Mouse (Mus musculus) macrophage (primary cell): ENCODE measurements around the gene Cyp8b1. TPM values are rescaled to one million over a fixed set of nuclear protein-coding genes. Genes with fewer than 3 reads are reported as not detected.

Experiments used
- H3K27ac ChIP-seq: fragments of 350-480 bp; formaldehyde crosslinking; 2 replicates; pipeline ENCODE4 v1.9.0; 2021
- H3K36me3 ChIP-seq: fragments of 350-480 bp; formaldehyde crosslinking; 2 replicates; pipeline ENCODE4 v1.9.0; 2021; ENCODE audit errors: inconsistent target
- H3K4me3 ChIP-seq: fragments of 350-480 bp; formaldehyde crosslinking; 2 replicates; pipeline ENCODE4 v1.9.0; 2021; ENCODE audit errors: inconsistent target
- H3K79me2 ChIP-seq: fragments of 350-480 bp; formaldehyde crosslinking; 2 replicates; pipeline ENCODE4 v1.9.0; 2021; ENCODE audit errors: inconsistent target
- WGBS: methylation state at CpG from one replicate; pipeline ENCODE4 v1.1.7; 2026; ENCODE audit warnings: inconsistent platforms; ENCODE audit not compliant: missing documents; 5-methylcytosine and 5-hydroxymethylcytosine counted together
- polyA plus RNA-seq: library from polyadenylated mRNA; stranded (reverse); fragments of 250-400 nt; gene quantifications from 3 replicates; pipeline ENCODE4 v1.2.4, GENCODE M21; 2018; ENCODE audit warnings: inconsistent platforms

The Cyp8b1 gene
- polyA plus RNA-seq, 1 experiment from 2014 or later, result not detected

DNA sequence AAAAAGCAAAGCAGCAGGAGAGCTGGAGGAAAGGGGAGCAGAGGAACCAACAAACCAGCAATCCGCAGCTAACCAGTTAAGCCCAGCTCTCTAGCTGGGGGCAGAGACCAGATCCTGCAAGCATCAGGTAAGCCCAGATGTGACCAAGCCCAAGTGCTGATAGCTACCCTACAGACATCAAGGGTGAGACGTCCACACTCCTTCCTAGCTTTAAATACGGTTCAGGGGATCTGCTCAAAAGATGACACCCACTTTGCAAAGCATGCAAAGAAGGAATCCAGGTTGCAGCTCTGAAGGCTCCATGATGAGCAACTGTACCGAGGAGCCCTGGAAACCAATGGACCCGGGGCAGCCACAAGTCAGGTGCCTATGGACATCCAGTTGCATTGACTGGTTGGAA is 9.6 kb downstream of the Cyp8b1 start:
- Histone ChIP-seq H3K79me2 (no peaks in the 10 kb centered on the region), H3K36me3 (no peaks in the 10 kb centered on the region), H3K4me3 (no peak overlapping the region), H3K27ac (no peak overlapping the region)
- 96% methylated on average over 5 of the region's 5 CpGs for WGBS

DNA sequence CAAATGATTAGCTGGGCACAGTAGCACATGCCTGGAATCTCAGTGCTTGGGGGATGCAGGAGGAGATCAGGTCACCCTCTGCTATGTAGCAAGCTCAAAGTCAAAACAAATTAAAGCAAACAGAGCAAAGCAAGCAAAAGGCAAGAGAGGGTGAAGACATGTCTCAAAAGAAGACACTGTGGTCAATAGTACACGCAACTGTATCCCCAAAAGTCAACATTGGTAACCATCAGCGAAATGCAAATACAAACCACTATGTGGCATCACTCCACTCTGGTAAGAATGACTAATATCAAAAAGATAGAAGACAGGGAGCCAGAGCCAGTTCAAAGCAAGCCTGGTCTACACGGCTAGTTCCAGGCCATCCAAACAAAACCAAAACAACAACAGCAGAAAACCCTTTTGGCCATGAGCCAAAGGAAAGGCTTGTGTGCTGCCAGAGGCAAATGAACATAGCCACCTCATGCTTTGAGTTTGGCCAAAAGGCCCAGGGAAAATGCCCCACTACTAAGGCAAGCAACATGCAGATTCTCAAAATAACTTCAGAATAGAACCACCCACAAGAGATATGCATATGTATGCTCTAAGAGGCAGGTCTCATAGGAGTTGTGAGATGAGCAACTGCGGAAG is 10.4 kb downstream of the Cyp8b1 start:
- Histone ChIP-seq H3K27ac (no peak overlapping the region), H3K36me3 (no peaks in the 10 kb centered on the region)

DNA sequence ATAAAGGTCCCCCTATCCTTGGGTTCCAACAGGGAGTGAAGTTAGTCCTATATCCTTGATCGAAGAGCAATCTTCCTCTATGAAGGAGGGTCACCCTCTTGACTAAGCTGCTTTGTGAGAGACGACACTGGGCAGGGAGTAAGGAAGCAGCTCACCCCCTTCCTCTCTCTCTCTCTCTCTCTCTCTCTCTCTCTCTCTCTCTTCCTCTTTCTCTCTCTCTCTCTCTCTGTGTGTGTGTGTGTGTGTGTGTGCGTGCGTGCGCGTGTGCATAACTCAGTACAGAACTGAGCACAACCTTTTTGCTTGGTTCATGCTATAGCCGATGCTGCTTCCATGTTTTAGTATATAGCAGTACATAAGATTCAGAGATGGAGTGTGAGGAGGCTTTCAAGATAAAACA is 11.2 kb downstream of the Cyp8b1 start:
- WGBS, result 65% methylated on average over 7 of the region's 7 CpGs
- no peaks in the 10 kb centered on the region for H3K79me2 ChIP-seq
- no peaks in the 10 kb centered on the region for H3K36me3 ChIP-seq
- no peak overlapping the region for H3K27ac ChIP-seq
- H3K4me3 ChIP-seq, result no peak overlapping the region

More for the DNA sequence above, 10.4 kb downstream of the Cyp8b1 start:
- WGBS, result 91% methylated on average over 4 of the region's 4 CpGs
- H3K79me2 ChIP-seq, result no peaks in the 10 kb centered on the region
- H3K4me3 ChIP-seq, result no peak overlapping the region

DNA sequence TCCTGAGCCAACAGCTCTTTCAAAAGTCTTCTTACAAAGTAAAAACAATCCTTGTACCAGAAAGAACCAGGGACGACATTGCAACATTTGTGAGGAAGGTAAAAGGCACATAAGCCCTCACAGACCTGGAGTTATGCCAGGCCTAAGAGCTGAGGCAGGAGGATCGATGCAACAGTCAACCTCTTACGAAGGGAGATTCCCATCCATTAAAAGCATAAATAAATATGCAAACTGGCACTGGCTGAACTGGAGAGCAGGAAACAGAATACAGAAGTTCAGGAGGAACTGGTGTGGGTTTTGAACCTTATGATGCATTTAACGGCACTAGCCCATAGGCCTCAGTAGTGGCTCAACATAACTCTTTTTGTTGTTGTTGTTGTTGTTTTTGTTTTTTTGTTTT is 11.8 kb downstream of the Cyp8b1 start:
- H3K36me3 ChIP-seq, result no peaks in the 10 kb centered on the region
- 6% methylated on average over 4 of the region's 4 CpGs for WGBS
- no peak overlapping the region for H3K27ac ChIP-seq
- H3K4me3 ChIP-seq, result no peak overlapping the region
- no peaks in the 10 kb centered on the region for H3K79me2 ChIP-seq

DNA sequence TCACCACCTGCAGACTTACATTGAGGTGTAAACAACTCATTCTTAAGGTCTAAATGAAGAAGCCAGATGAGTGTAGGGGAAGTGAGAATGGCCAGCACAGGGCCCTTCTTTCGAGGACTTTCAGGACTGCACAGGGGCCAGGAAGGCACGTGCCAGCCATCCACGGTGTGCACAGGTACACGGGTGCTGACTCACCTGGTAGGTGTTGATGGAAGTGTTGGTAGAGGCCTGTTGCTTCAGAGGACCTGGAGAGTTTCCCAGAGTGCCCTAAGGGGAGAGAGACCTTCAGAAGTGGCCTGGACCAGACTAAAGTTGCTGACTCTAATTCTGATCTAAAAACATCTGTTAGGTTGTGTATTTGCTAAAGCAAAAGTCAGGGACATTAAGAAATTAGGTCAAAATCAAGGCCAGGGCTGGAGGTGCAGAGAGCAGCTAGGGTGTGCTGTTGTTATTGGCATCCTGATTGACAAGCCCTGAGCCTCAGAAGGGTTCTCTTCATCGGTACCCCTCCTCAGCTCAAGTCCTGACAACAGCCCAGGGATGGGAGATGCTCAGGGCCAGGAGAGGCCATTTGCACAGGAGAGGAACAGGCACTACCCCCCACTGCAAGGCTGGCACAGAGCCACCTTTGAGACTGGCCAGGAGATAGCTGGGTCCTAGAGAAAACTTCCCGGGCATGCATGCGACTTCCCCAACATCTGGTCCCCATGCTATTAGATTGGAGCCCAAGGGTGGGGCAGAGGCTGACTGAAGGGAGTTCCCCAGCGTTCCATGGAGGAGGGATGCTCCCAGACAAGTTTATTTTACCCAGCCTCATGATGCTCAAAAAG is 12.4 kb downstream of the Cyp8b1 start:
- Histone ChIP-seq H3K79me2 (no peaks in the 10 kb centered on the region), H3K27ac (no peak overlapping the region), H3K4me3 (no peak overlapping the region), H3K36me3 (no peaks in the 10 kb centered on the region)
- WGBS, result 63% methylated on average over 8 of the region's 8 CpGs

DNA sequence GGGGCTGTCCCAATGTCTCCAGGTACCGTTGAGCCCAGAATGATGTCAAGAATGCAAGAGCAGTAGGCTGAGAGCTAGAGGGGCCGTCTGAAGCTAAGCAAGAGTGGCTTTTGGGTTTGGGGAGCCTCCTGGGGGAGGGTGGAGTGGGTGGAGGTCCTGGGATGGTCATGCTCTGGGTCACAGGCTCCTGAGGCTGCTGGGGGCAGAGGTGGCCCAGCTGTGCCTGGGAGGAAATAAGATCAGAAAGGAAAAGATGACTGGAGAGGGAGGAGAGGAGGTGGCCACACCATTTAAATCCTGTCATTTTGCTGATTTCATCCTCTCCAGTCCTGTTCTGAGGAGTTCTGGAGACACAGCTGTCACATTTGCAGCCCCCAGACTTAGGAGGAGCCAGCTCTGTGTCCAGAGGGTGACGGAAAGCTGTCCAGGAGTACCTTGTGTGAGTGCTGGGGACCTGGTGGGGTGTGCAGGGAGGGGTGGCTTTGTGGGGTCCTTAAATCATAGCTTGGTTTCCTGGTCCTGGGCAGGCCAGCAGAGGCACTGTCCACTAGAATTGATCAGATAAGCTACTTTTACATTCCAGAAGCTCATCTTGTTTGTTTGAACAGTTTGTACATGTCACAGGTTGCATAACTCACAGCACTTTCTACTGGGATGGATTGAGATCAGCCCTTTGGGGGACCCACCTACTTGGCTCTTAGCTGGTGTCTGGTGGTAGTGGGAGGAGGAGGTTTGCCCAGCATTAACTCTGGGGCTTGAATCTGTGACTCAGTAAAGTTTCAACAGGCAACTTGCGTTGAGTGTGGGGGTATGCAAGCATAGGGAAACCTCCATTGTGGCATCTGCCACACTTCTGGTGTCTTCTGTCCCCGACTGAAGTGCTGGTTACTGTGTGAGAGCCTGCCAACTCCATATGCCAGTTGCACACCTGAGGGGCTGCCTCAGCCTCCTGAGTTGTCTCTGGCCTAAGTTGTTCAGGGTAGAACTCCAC is 14.1 kb downstream of the Cyp8b1 start:
- no peak overlapping the region for H3K27ac ChIP-seq
- 93% methylated on average over 5 of the region's 5 CpGs for WGBS
- H3K4me3 ChIP-seq, result no peak overlapping the region
- no peaks in the 10 kb centered on the region for H3K36me3 ChIP-seq
- no peaks in the 10 kb centered on the region for H3K79me2 ChIP-seq

DNA sequence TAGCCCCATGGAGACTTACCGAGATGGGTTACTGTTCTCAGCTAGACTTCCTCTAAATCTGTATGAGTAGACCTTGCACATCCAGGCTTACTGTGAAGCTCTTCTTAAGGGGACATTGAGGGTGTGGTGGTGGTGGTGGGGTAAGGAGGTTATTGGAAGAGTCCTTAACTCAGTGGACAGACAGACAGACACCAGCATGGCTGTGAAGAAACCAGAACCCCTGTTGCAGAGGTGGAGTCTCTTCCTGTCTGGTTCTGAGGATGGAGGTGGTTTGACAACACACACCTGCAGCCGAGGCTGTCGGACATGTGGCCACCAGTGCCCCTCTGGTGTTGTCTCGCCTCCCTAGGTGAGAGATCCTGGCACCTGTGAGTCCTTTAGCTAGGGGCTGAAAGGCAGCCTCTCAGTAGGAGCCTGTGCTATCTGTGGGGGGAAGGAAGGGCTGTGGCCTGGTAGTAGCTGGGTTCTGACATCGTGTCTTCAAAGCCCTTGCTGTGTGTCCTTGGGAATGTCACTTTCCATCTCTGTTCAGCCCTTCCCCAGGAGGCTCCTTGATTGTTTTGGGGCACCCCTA is 15.7 kb downstream of the Cyp8b1 start:
- Histone ChIP-seq H3K36me3 (no peaks in the 10 kb centered on the region), H3K4me3 (no peak overlapping the region), H3K27ac (no peak overlapping the region), H3K79me2 (no peaks in the 10 kb centered on the region)
- 80% methylated on average over 5 of the region's 5 CpGs for WGBS

DNA sequence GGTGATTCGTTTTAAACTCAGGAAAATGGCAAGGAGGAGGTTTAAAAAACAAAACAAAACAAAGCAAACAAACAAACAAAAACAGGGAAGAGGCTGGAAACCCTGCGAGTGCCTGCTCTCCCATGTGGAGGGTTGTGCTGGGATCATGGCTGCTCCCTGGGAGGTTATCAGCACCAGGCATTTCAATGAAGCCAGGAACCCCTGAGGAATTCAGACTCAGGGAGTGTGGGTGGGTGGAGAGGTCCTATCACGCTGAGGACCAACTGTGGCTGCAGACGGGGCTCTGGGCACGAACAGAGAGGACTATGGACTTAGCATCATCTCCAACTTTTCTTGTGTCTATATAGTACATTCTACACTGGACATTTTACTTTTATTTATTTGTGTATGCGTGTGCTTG is 16.8 kb downstream of the Cyp8b1 start:
- no peak overlapping the region for H3K27ac ChIP-seq
- no peak overlapping the region for H3K4me3 ChIP-seq
- no peaks in the 10 kb centered on the region for H3K79me2 ChIP-seq
- WGBS, result 97% methylated on average over 6 of the region's 6 CpGs
- no peaks in the 10 kb centered on the region for H3K36me3 ChIP-seq

DNA sequence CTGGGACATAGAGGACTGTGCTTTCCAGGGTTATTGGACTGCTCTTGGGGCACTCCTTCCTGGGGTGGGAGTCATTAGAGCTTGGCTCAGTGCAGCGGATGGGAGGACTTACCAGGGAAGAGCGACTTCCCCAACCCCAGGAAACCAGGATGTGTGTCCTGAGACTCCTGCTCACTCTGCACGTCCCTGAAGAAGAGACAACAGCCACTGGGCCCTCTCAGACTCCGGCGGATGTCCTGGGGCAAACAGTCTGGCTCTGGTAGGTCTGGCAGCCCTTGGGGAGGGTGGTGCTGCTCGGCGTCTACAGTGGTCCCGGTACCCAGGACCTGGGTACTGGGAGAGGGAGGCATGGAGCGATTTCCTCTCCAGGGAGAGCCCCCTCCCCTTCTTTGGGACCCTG is 17.9 kb downstream of the Cyp8b1 start, which contains the start of gene Ackr2:
Gene Ackr2 (plus strand): TSS at position 111 of the 400 bp plus-strand sequence.
- Histone ChIP-seq H3K36me3 (no peaks in the 10 kb centered on the region), H3K4me3 (no peak within 1 kb of the TSS), H3K27ac (no peak within 1 kb of the TSS), H3K79me2 (no peaks in the 10 kb centered on the region)
- WGBS, result 93% methylated on average over 9 of the region's 9 CpGs

DNA sequence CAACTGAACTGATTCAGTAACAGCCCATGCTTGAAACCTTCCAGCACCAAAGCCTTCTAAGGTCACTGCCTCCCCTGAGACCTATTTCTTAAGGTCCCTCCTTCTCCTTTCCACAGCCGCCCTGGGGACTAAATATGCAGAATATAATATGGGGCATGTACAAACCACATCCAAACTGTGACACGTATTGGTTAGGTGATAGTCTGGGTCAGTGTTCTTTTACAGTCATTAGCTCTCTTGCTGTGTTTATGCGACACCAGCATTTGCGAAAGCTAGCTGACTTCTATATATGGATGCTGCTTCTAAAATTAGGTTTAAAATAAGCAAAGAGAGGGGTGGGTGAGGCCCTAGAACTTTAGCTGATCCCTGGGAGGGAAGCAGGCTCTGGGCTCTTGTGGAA is 19.3 kb downstream of the Cyp8b1 start:
- no peaks in the 10 kb centered on the region for H3K36me3 ChIP-seq
- H3K4me3 ChIP-seq, result no peak overlapping the region
- no peaks in the 10 kb centered on the region for H3K79me2 ChIP-seq
- no peak overlapping the region for H3K27ac ChIP-seq
- WGBS, result 69% methylated on average over 4 of the region's 4 CpGs

DNA sequence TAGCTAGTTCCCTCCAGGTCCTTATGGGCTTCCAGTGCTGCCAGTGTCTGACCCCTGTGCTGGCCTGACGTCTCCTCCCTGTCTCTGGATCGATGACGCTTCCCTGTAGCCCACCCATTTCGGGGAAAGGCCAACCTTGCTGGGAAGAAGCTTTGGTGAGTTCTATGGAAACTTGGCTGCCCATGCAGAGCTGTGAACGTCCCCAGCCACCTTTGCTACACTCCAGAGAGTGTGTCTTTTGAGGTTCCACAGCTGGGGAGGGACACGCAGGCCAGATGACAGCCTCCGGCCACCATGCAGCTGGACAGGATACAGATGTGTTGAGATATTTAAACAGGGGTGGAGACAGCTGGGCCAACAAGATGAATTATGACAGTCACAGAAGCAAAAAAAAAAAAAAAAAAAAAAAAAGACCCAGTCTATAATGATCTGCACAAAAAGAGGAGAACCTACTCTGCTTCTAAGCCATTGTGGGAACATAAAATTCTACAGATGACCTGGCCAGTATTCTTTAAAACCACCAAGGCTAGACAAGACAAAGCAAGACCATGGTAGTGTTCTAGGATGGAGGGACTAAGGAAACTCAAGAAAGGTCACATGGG is 20.6 kb downstream of the Cyp8b1 start:
- H3K79me2 ChIP-seq, result no peaks in the 10 kb centered on the region
- H3K4me3 ChIP-seq, result no peak overlapping the region
- WGBS, result 72% methylated on average over 7 of the region's 7 CpGs
- H3K27ac ChIP-seq, result no peak overlapping the region
- H3K36me3 ChIP-seq, result no peaks in the 10 kb centered on the region

DNA sequence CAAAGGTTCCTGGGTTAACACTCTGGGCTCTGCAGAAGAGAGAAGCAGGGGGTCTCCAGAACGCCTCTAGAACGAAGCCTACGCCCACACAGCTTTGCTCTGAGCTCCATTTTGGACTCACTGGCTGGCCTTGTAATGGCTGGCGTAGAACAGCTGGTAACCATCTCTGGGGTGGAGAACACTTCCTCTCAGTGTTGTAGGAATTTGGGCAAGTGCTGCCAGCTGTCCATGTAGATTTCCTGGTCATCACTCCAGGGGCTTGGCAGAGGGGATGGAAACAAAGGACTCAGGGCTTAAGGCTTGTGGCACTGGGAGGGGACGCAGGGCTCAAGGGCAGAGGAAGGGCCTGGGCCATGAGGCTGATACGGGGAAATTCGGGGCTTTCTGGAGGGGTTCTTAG is 21.7 kb downstream of the Cyp8b1 start:
- WGBS, result 92% methylated on average over 7 of the region's 7 CpGs
- H3K79me2 ChIP-seq, result no peaks in the 10 kb centered on the region
- no peak overlapping the region for H3K27ac ChIP-seq

DNA sequence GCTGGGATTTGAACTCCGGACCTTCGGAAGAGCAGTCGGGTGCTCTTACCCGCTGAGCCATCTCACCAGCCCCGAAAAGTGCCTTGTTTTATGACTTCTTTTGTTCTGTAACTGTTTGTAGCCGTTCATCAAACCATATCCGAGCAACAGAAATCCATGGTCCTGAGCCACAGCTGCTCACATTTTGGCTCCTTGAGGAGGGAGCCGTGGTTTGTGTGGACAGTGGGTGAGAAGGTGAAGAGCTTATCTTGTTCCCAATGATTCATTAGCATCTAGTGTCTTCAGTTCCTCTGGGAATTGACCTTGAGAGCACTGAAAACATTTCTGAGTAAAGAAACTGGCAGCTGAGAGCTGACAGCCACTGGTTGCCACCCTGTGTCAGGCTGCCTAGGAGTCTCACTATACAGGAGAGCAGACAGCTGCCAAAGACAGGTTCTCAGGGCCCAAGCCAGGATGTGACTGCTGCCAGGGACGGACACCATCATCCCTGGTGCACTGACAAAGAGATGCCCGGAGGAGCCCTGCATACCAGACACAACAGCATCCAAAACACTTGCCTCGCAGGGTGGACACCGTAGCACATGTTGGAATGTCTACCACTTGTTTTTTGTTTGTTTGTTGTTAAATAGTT is 23.9 kb downstream of the Cyp8b1 start:
- no peak overlapping the region for H3K4me3 ChIP-seq
- no peaks in the 10 kb centered on the region for H3K79me2 ChIP-seq
- no peak overlapping the region for H3K27ac ChIP-seq
- no peaks in the 10 kb centered on the region for H3K36me3 ChIP-seq
- 90% methylated on average over 12 of the region's 12 CpGs for WGBS

More for the DNA sequence above, 21.7 kb downstream of the Cyp8b1 start:
- Histone ChIP-seq H3K4me3 (no peak overlapping the region), H3K36me3 (no peaks in the 10 kb centered on the region)
